In genomic region chr1:10872266-10872665, GRCm38 (mm10) we compare ENCODE assay signal across 22 mouse cellular contexts.
DNase-seq lines count a peak whose midpoint lies in the region; ATAC-seq and TF ChIP-seq lines count a peak whose summit lies in the region.
"Had no signal": no experiment of that assay in that cellular context is flagged by ENCODE, and none has a peak within 500 bp of the region (broad histone marks: within the 10 kb centered on the region; RNA-seq: fewer than 3 reads in every experiment).

No protein-coding gene starts in this region.

- H3K36me3 ChIP-seq in C2C12 (ENCODE audit: control insufficient read depth, insufficient read depth), result no peaks in the 10 kb centered on the region
- H3K36me3 ChIP-seq: embryonic facial prominence, embryonic 15.5 days; forebrain, embryonic 15.5 days; heart, embryonic 10.5 days; hindbrain, embryonic 13.5 days; intestine, embryonic 15.5 days had no signal

- no peaks in the 10 kb centered on the region for H3K27me3 ChIP-seq in C2C12 (ENCODE audit: control insufficient read depth, insufficient read depth, insufficient read length)
- H3K27me3 ChIP-seq: embryonic facial prominence, embryonic 15.5 days; forebrain, embryonic 15.5 days; hindbrain, embryonic 13.5 days; intestine, embryonic 15.5 days had no signal

- intact Hi-C loops in left cerebral cortex, postnatal 25 days (cut with DNase I), result no loop called here

- no peak overlapping the region for H3ac ChIP-seq in C2C12 (ENCODE audit: control insufficient read depth, insufficient read length, low read depth)

- no peaks in the 10 kb centered on the region for H3K79me2 ChIP-seq in C2C12 (ENCODE audit: control insufficient read depth, insufficient read depth)

- ATAC-seq in frontal cortex, adult (ENCODE audit: low TSS enrichment), result 0 out of 2 replicates have a peak, but pooled peaks have one; percentile 27
- ATAC-seq: intestine, embryonic 15.5 days had no signal

- TF ChIP-seq CTCF in C2C12 (IDR thresholded peaks at IDR 0.05; ENCODE audit: control insufficient read depth, insufficient read depth, insufficient read length), result no peak

- DNase-seq in frontal cortex, adult 2 months (ENCODE audit: extremely low spot score in 1 of 2, low spot score in 1 of 2), result no peak
- peak; percentile 11 for DNase-seq in adipocyte (ENCODE audit: low spot score)
- peak; percentile 9 for DNase-seq in skeletal muscle tissue, adult 2 months (ENCODE audit: low read depth, low spot score)
- DNase-seq in urinary bladder, postnatal 10 days (ENCODE audit: low spot score), result no peak
- DNase-seq in left cerebral cortex, postnatal 25 days (ENCODE audit: low spot score in 2 of 2), result no peak
- DNase-seq: adrenal gland, adult 8-10 months; adrenal gland, postnatal 36 days; cerebellum, adult 11 months; cerebellum, adult 8-10 months; cerebellum, postnatal 14 days; embryo, embryonic 11 days; gastrocnemius, adult 2 months; gastrocnemius, postnatal 36 days; heart, adult 11 months; heart, postnatal 10 days had no signal

- H3K4me3 ChIP-seq in C2C12 (ENCODE audit: insufficient read depth, poor library complexity, severe bottlenecking), result no peak overlapping the region
- H3K4me3 ChIP-seq: embryonic facial prominence, embryonic 15.5 days; forebrain, embryonic 15.5 days; gastrocnemius, adult 2 months; heart, embryonic 10.5 days; hindbrain, embryonic 13.5 days; intestine, embryonic 15.5 days had no signal

- H3K79me3 ChIP-seq in C2C12 (ENCODE audit: low read depth), result no peaks in the 10 kb centered on the region

TF ChIP-seq in C2C12, 6 proteins besides CTCF, POLR2A, EP300 and RAD21:
- TF ChIP-seq FOSL1 (IDR thresholded peaks at IDR 0.05; ENCODE audit: insufficient read depth, low read length, poor library complexity, severe bottlenecking) (peak; percentile 77), MAX (IDR thresholded peaks at IDR 0.05) (no peak)

Comparison
In these comparisons a context has a peak if more than half of its experiments do, and no peak if none do; other contexts are left out.
1. DNase-seq: peak in adipocyte (single experiment) and skeletal muscle tissue, adult 2 months (single experiment); none in frontal cortex, adult 2 months (0 of 2), urinary bladder, postnatal 10 days (single experiment) and left cerebral cortex, postnatal 25 days (0 of 2).